Mouse (Mus musculus): ENCODE measurements at regions not wholly inside any gene's neighbourhood (a gene's known extent, or its start where the extent isn't known, plus 50 kb on each side); places are given as distances from the start of the nearest gene placed in this dataset.

DNA sequence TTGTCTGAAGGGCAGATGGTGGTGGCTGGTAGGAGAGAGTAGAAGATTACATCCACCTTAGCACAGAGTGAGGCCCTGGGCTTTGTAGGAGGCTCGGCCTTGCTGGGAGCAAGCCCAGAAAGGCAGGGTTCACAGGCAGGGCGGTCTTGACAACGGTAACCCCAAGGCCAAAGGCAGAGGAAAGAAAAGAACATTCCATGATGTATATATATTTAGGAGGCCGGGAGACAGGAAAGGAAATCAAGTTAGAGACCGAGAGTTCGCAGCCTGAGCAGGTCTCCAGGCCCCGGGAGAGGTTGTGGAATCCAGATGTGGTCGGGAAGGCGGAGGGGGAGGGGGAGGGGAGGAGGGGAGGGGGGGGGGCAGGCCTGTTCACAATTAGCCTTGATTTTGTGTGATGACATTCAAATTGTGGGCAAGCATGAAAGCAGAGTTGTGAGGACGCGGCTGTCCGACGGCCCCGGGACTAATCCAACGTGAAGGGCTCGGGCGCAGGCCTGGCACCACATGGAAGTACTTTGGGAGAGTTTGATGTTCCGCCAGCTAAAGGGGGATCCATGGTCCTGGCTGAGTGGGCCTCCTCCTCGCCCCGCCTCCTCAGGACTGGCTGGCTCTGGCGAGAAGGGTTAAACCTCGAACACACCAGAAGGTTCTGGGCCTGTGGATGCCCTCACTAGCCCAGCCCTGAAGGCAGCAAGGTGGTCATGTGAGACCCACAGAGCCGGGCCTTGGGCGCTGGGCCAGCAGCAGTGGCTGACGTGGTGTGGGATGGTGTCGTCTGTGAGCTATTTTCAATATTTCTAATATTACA is 131.8 kb upstream of the Gm26897 start:
- peak; percentile 78 to 79 for DNase-seq

DNA sequence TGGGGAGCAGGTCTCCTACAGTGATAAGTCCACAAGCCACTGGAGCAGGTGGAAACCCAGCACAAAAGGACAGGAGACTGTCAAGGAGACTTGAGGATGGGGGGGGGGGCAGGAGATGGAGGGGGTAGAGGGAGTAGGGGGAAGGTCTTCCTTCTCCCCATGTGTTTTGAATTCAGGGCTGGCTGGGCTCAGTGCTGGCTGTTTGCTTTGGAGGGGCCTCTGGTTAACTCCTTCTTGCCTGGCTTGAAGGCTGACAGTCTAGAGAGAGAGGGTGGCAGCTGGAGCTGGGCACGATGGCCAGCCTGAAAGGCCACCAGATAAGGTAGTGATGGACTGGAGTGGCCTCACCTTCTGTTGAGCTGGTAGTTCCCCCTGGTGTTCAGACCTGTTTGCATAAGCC is 120.0 kb upstream of the Gm26897 start:
- DNase-seq: no peak

DNA sequence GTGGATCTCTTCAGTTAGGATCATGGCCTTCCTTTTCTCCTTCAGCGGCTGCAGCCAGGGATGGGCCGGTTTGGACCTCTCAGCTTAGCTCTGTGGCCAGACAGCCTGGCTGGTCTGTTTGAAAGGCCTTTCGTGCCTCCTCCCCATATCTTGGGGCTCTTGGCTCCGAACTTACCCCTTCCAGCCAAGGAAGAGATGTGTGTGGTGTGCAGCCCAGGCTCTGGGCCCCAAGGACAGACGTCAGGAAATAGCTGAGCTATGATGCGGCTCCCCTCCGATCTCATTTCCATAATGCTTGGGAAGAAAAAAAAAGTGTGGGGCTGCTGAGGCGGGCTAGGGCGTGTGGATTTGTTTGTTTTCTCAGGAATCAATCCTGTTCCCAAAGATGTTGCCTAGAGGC is 113.8 kb upstream of the Gm26897 start:
- DNase-seq: peak; percentile 25 to 54

DNA sequence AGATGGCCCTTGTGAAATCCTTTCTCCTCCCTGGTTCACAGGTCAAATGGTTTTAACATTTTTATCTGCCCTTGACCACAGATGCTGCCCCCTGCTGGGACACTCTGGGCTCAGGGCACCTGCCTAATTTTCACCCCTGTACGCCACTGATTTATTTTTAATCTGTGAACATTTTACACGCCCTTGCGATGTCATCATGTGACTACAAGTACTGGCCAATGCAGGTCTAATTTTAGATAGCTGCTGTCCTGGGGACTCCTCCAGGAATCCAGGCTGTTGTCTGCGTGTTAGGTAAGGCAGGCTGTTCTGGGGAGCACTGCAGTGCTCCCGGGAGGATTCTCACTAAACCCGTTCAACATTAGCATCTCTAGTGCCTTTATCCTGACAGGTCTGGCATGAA is 113.1 kb upstream of the Gm26897 start:
- peak; percentile 25 to 40 for DNase-seq

DNA sequence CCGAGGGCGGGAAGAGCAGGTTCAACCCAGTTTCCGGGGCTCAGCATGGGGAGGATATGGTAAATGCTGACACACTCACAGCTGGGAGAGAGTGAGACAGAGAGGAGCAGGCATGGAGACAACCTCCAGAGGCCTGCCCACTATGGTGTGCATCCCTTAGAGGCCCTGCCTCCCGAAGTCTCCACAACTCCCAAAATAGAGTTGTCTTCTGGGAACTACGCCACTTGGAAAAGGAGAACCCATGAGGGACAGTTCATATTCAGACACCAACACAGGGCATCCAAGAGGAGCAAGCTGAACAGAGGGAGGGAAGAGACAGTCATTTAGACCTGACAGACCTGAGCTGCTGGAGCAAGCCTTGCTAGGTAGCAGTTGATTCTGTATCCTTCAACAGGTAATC is 111.2 kb upstream of the Gm26897 start:
- no peak for DNase-seq

DNA sequence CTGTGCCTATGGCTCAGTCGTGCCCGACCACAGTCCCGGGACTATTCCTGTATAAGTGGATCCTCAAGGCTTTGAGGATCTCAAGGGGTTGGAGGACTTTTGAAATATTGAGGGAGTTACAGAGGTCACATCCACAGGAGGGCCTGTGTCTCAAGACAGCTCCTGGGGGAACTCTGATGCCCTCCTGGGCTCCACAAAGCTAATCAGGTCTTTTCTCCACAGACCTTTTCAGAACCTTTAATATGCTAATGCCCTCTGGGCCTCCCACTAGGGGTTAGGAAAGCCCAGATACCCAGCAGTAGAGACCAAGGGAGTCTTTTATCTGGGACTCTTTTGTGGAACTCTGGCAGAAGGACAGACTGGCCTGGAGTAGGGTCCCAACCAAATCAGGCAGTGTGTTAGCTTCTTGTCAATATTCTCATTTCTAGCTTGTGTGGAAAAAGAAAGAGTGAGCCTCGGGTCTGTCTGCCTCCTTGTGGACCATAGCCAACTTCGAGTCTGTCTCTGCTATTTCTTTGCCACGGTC is 107.4 kb upstream of the Gm26897 start:
- no peak for DNase-seq

DNA sequence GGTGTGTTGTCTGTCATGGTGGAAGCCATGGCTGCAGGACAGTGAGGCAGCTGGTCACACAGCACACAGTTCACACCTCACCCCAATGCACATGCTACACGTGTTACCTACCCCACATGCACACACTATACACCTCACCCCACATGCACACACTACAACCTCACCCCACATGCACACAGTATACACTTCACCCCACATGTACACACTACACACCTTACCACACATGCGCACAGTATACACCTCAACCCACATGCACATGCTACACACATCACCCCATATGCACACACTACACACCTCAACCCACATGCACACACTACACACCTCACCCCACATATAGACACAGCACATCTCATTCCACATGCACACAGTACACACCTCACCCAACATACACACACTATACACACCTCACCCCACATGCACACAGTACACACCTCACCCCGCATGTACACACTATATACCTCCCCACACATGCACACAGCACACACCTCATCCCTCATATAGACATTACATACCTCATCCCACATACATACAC is 103.3 kb upstream of the Gm26897 start:
- no peak for DNase-seq

DNA sequence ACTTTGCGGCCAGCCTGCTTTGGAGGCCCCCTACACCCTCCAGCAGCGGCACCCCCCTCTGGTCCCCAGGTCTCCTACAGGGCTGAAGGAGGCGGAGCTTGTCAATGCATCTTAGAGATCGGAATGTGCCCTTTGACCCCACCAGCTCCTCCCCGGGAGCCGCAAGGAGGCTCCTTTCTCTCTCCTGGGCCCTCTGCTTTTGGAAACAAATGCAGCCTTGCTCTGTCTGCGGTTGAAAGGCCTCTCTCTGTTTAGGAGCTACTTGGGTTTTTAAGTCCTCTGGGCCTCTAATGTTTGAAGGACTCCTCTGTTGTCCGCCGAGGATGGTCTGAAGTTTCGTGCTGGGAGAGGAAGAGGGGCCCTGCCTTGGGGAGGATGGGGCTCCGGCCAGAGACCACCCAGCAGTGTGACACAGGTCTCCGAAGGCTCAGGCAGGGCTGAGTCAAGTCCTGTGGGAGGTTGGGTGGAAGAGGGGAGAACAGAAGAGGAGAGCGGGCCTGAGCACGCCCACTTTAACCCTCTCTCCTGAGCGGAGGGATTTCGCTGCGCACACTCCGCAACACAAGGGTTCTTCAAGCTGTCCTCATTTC is 102.1 kb upstream of the Gm26897 start:
- no peak for DNase-seq

DNA sequence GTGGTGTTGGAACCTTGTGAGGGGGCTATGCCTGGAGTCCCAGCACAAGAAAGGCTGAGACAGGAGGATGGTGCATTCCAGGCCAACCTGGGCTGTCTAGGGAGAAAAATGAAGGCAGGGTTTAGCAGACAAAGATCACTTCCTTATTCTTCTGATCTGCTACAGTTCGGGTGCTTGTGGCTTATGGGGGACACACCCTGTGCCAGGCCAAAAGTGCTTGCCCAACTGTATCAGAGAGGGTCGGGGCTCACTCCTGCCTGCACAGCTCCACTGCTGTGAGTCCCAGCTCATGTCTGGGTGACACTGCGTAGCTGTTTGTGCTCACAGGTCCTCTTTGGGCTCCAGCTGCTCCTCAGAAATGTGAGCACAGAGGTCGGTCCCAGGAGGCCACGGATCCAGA is 98.6 kb upstream of the Gm26897 start:
- DNase-seq: no peak

DNA sequence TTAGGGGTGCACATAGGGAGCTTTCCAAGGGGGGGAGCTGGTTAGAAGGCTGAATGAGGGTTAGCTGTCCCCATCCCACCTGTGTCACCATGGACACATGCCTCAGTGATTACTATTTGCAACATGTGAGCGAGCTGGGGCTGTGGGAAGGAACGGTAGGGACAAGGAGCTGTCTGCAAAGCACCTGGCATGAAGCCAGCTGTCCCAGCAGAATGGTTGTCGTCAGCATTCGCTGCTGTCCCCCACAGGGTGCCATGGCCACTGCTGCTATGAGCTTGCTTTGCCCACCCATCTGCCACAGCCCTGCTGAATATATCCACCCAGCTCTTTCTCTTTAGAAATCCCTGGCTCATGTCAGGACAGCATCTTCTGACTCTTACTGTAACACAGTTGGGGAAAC is 96.8 kb upstream of the Gm26897 start:
- peak; percentile 38 to 41 for DNase-seq

DNA sequence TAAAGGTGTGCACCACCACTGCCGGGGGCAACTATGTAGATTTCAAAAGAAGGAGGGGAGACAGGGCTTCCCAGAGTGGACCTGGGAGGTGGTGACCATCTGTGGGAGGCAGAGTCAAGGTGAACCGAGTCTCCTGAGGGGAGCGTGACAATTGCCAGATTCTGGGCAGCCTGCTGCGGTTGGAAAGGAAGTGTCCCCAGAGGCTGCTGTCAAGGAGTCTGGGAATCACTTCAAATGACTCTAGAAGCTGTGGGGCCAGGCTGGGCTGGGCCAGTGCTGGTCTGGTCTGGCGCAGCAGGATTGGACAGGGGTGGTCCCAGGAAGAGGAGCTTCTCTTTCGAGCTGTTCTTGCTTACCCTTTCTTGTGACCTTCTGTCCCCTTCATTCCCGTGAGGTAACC is 95.4 kb upstream of the Gm26897 start:
- DNase-seq: no peak

DNA sequence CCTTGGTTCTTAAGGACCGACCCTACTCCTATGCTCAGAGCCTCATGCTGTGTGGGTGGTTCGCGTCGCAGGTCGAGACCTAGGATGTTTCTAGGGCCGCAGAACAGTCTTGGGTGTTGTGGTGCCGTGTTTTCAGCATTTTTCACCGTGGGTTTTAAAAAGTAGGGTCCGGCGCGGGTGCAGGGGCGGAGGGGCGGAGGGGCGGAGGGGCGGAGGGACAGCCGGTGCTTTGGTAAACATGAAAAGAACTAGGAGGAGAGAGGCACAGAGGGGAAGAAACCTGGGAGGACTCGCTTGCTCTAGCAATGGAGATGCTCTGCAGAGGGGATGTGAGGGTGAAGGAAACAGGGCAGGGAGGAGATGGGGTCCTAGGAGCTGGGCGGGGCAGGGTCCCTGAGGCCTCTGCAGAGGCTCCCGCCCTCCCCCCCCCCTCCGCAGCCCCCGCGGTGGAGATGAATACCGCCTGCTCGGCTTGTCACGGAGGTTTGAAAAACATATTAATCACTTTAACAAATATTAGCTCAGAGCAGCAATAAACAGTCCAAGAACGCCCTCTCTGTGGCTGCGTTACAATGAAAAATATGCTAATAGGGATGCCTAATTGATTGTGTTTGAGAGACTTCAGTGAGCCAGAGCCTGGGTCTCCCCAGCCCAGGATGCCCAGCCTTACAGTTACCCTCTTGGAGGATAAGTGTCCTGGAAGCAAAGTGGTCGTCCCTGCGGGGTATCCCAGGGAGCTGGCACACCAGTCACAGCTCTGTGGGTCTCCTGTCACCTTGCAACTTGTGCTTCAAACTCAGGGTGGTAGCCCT is 94.0 kb upstream of the Gm26897 start:
- DNase-seq: peak; percentile 72 to 73

DNA sequence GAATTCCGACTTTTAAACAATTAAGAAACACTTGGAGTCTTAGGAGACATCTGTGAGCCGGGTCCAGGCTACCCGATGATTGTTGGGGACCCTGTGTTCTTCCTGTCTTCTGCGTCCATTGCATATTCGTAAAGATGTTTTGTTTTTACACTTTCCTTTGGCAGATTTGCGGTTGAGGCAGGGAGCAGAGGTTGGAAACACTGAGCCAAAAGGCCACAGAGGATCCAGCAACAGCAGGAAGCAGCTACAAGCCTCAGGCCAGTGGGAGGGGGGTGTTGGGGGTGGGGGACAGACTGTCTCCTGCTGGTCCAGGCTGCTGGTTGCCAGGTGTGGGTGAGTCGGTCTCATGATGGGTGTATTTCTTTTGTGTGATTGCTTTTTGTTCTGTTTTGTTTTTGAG is 92.7 kb upstream of the Gm26897 start:
- no peak for DNase-seq

DNA sequence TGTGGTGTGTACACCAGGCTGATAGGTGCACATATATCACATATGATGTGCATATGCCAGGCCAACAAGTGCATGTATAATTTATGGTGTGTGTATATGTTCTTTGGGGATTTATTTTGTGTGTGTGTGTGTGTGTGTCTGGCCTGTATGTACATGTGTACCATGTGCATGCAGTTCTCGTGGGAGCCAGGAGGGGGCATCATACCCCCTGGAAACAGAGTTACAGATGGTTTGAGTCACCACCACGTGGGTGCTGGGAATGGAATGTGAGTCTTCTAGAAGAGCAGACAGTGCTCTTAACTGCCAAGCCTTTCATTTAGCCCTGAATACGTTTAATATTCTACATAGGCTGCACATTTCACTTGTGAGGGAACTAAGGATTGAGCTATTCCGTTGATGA is 92.0 kb upstream of the Gm26897 start:
- no peak for DNase-seq

DNA sequence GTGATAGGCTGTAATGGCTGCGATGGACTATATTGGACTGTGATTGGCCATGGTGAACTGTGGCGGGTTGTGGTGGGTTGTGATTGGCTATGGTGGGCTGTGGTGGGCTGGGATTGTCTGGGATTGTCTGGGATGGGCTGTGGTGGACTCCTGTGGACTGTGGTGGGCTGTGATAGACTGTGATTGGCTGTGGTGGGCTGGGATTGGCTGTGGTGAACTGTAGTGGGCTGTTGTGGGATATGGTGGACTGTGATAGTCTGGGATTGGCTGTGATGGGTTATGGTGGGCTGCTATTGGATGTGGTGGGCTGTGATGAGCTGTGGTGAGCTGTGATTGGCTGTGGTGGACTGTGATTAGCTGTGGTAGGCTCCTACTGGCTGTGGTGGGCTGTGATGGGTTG is 89.6 kb upstream of the Gm26897 start:
- DNase-seq: no peak

DNA sequence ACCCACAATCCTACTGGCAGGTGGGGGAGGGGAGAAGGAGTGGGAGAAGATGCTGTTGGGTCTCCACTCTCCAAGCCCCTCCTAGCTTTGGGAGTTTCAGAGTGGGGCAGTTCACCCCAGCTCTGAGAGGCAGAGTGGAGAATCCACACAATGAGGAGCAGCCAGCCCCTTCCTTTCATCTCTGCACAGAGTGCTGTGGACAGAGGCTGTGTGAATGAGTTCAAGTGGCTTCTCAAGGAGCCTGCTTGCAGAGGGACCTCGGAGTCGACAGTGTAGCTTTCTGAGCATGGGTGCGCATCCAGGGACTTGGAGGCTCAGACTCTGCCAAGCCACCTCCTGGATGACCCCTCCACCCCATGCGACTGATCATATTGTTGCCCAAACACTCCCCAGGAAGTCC is 88.9 kb upstream of the Gm26897 start:
- DNase-seq: no peak

DNA sequence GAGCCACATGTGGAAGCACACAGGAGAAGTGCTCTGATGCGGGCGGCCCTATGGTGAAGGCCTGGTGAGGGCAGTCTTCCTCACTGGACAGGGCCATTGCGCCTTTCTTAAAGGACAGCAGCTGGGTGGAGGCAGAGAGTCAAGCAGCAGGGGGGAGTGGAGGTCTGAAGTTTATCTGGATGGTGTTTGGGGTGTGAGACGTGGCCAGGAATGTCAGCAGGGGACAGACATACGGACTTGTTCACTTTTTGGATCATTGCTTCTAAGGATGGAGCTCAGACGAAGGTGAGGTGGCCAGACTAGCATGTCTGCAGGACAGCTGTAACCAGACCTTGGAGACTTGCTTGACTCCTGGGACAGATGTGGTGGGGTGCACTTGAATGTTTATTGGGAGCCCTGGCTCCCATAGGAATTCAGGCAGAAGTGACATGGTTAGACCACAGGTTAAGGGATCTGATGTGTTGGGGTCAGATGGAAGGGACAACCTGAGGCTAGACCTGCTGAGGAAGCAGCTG is 86.0 kb upstream of the Gm26897 start:
- DNase-seq: no peak

DNA sequence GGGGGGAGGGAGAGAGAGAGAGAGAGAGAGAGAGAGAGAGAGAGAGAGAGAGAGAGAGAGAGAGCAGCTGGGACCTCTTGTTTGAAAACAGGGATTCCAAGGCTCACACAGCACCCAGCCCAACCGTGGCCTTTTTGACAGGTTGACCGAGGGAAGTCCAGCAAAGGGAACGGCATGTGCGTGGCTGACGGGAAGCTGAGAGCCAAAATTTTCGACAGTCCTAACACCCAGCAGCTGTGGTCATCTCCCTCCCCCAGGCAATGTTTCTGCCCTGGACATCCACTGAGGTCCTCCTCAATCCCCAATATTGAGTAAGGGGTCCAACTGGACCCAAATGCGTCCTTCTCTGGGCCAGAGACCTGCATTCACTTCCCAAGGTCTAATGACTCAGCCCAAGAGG is 85.2 kb upstream of the Gm26897 start:
- no peak for DNase-seq

DNA sequence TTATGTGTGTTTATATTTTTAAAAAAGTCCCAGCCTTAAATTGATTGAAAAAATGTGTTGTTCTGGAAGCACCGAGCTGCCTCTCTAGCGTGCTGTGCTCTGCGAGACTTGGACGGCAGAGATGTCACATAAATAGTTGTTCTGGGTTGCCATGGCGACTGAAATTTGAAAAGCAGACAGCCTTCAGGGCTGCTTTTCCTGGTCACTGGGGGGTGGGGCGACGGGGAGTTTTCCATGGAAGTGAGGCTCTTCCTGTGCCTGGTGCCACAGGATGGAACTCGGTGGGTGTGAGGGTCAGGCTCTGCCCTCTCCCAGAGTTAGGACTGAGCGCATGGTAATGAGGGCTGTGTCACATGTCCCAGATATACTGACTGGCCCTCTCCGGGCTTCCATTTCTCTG is 84.7 kb upstream of the Gm26897 start:
- DNase-seq: peak; percentile 66 to 71

DNA sequence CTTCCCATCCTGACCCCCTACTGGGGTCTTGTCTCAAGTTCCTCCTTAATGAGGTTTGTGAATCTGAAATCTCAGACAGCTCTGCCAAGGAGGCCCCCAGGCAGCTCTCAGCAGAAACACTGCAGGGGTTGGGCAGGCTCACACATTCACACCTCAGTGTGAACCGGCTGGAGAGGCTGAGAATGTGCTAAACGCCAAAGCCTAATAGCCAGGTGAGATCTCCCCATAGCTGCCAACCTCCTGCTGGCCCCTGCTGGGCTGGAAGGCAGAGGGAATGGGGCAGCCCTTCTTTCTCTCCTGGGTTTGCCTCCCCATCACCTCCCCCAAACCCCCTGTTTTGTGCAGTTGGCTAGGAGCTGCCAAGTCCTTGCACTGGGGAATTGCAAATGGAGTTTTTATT is 81.3 kb upstream of the Gm26897 start:
- DNase-seq: no peak

DNA sequence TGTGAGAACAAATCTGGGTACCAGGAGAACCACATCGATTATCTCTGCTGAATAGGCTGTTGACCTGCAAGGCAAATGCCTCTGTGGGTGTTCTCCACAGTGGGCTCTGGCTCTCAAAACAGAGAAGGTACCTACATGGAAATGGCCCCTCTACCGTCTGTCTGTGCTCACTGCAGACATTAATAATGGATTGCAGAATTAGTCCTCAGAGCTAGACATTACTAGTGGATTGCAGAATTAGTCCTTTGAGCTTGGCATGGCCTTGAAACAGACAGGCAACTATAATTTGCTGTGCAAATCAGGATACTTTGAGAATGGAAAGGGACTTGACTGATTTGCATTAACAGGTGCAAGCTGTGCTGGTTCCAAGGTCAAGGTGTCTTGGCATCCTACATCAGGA is 77.3 kb upstream of the Gm26897 start:
- no peak for DNase-seq

DNA sequence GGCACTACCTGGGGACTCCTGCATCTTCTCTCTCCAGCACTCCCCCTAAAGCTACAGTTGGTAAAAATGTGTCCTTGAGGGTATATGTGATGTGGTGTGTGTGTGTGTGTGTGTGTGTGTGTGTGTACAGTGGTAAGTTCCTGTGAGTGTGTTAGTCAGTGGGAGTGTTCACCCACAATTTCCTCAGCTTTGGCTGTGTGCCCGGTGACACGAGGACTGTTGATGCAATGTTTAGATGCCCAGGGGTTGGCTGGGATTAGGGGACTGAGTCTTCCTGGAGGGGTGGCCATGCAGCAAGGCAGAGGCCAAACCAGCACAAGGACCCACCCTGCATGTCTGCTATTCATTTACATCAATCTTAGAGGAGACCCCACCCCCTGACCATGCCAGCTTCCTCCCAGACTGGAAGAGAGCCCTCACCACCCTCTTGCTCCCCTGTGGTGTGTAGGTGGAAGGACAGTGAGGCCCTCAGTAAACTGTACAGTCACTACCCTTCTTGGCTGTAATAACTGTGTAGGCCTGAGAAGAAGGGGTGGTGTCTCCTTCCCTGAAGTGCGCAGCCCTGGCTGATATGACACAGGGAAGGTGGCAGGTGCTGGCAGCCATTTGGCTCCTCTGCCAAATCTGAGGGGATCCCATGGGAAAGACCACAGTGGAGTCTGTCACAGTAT is 75.8 kb upstream of the Gm26897 start:
- no peak for DNase-seq

DNA sequence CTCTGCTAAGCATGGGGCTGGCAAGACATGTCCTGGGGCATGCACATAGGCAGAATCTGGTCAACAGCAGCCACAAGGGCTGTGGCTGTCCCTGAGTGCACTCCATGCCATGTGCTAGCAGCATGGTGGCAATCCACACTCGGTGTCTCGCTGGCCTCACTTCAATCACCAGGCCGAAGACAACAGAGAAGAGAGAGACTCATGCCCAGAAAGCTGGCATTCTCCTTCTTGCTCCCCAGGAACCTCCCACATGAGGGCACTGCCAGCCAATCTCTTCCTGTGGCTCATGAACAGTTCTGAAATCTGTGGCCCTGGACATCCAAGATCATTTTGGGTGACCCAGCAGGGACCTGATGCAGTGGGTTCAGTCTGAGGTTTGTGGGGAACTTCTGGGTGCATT is 74.5 kb upstream of the Gm26897 start:
- peak in 1 of 2 experiments; percentile 37 for DNase-seq

Data from cerebellum, postnatal 10 days (tissue).